Mouse (Mus musculus): ENCODE data around the gene Tuba1c. TPM values are rescaled to one million over a fixed set of nuclear protein-coding genes. Genes with fewer than 3 reads are reported as not detected.

The Tuba1c gene
- 61.5 TPM for polyA plus RNA-seq (2015; fragmentation: Illumina TruSeq; extraction: RNeasy Lipid Tissue Mini Kit (QIAGEN cat#74804); ENCODE audit: insufficient read depth, low replicate concordance)

DNA sequence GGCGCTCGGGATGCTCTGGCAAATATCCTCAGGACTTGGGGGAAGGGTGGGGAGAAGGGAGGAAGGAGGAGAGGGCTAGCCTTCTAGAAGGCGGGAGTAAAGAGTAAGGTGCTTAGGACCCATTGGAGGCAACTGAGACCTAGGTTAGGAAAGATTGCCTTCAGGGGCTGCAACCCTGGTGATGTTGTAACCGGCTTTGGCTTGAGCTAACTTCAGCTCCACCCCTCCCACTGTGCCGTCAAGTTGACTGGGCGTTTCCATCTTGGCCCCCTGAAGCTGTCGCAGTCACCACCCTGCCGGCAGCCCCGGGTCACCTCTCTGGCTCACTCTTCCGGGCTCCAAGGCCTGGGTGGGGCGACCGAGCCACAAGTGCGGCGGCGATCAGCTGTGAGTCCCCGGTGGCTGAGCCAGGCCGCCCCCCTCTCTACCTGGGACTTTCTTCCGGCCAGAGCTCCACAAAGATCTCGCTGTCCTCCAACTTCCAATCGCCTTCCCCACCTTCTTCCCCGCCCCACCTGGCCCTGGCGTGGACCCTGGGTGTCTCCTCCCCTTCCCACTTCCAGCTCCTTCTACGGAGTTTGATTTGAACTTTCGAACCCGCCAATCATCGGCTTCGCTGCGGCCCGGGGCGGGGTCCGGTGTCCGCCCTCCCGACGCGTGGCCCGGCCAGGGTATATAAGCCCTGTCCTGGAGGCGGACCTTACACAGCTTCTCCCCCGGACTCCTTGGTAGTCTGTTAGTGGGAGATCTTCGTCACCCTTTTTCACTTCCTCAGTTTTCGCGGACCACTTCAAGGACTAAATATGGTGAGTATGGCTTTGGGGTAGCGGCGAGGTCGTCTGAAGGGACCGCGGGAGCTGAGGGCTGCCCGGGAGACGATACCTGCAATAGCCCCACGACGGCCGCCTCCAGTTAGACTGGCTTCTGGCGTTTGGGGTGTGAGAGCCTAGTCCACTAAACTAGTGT lies at the start of gene Tuba1c:
TSS of gene Tuba1c (plus strand) at position 273 of the 966 bp plus-strand sequence.

DNA sequence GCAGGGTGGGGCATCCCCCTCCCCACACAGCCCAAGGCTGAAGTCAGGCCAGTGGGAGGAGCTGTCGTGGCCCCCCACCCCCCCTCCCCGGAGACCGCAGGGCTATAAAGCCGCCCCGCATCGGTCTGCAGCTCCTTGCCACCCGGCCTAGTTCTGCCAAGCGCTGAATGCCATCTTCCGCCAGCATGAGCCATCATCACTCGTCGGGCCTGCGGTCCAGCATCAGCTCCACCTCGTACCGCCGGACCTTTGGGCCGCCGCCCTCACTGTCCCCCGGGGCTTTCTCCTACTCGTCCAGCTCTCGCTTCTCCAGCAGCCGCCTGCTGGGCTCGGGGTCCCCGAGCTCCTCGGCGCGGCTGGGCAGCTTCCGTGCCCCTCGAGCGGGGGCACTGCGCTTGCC lies 25.3 kb downstream of the Tuba1c start, which contains the start of gene Prph:
TSS of gene Prph (plus strand) at position 135 of the 400 bp plus-strand sequence.

DNA sequence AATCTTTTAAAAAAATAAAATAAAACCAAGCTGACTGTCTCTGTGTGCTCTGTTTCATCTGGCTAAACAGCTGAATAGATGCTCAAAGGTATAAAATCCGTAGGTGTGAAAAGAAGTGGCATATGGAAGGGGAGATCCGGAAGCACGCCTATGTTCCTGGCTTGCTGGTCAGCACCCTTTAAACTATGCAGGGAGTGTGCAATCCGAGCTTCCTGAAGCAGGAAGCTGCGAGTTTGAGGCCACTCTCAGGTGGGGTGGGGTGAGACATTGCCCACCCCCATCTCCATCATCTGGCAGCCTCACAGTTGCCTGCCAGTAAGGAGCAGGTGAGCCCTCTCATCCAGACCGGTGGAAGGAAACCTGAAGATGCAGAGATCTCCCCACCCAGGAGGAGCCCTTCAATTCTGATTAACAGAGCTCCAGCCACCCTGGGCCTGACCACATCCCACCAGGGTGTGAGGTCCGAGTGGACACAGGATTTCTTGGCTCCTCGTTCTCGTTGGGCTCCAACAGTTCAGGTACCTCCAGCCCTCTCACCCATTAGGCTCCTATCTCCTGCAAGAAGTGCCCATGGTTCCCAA lies 44.4 kb downstream of the Tuba1c start, which contains the start of gene Troap:
TSS of gene Troap (plus strand) at position 557 of the 581 bp plus-strand sequence.

DNA sequence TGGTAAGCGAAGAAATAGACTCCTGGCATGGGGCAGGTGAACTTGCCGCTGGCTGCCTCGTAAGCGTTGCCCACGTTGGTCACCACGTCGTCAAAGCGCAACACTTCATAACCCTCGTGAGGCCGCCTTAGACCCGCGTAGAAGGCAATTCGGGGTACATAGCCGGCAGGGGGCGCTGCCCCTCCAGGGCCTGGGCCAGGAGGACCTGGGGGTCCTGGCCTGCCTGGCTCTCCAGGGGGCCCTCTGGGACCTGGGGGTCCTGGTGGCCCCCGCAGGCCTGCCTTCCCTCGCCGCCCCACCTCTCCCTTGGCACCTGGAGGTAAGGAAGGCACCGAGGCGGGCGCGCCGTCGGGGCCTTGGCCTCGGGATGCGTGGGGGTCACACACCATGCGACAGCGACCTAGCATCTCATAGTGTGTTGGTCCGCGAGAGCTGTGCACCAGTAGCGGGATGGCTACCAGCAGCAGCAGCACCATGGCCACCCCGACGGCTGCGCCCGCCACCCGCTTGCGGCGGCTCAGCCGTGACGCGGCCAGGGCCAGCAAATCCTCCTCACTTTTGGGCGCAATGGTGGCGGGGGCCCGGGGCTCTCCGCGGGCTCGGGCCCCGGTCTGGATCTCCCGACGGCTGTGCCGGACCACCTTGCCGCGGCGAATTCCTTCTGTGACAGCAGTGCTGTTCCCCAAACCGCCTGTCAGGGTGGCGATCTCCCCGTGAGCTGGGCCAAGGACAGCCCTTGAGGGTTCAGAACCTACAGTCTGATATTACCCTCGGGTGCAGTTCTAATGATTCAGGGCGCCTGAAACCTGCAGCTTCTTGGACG lies 57.8 kb downstream of the Tuba1c start, which contains the start of gene C1ql4:
TSS of gene C1ql4 (minus strand) at position 565 of the 823 bp plus-strand sequence.

Other genes with a start within 250 kb of the Tuba1c start
- not detected for gene Wnt1, start 240.0 kb upstream of the Tuba1c start, polyA plus RNA-seq (2015; fragmentation: Illumina TruSeq; extraction: RNeasy Lipid Tissue Mini Kit (QIAGEN cat#74804); ENCODE audit: insufficient read depth, low replicate concordance)
- 0.06 TPM for gene Ddn, start 220.4 kb upstream of the Tuba1c start, polyA plus RNA-seq (2015; fragmentation: Illumina TruSeq; extraction: RNeasy Lipid Tissue Mini Kit (QIAGEN cat#74804); ENCODE audit: insufficient read depth, low replicate concordance)
- 104 TPM for gene Prkag1, start 198.4 kb upstream of the Tuba1c start, polyA plus RNA-seq (2015; fragmentation: Illumina TruSeq; extraction: RNeasy Lipid Tissue Mini Kit (QIAGEN cat#74804); ENCODE audit: insufficient read depth, low replicate concordance)
- 76.8 TPM for gene Kmt2d, start 158.7 kb upstream of the Tuba1c start, polyA plus RNA-seq (2015; fragmentation: Illumina TruSeq; extraction: RNeasy Lipid Tissue Mini Kit (QIAGEN cat#74804); ENCODE audit: insufficient read depth, low replicate concordance)
- gene Rhebl1, start 135.4 kb upstream of the Tuba1c start, polyA plus RNA-seq (2015; fragmentation: Illumina TruSeq; extraction: RNeasy Lipid Tissue Mini Kit (QIAGEN cat#74804); ENCODE audit: insufficient read depth, low replicate concordance): 18.7 TPM
- 0.55 TPM for gene Dhh, start 131.4 kb upstream of the Tuba1c start, polyA plus RNA-seq (2015; fragmentation: Illumina TruSeq; extraction: RNeasy Lipid Tissue Mini Kit (QIAGEN cat#74804); ENCODE audit: insufficient read depth, low replicate concordance)
- gene Lmbr1l, start 111.7 kb upstream of the Tuba1c start, polyA plus RNA-seq (2015; fragmentation: Illumina TruSeq; extraction: RNeasy Lipid Tissue Mini Kit (QIAGEN cat#74804); ENCODE audit: insufficient read depth, low replicate concordance): 64.6 TPM
- 382 TPM for gene Tuba1b, start 95.3 kb upstream of the Tuba1c start, polyA plus RNA-seq (2015; fragmentation: Illumina TruSeq; extraction: RNeasy Lipid Tissue Mini Kit (QIAGEN cat#74804); ENCODE audit: insufficient read depth, low replicate concordance)
- gene Gm49450, start 76.3 kb upstream of the Tuba1c start, polyA plus RNA-seq (2015; fragmentation: Illumina TruSeq; extraction: RNeasy Lipid Tissue Mini Kit (QIAGEN cat#74804); ENCODE audit: insufficient read depth, low replicate concordance): not detected
- 104 TPM for gene Tuba1a, start 76.2 kb upstream of the Tuba1c start, polyA plus RNA-seq (2015; fragmentation: Illumina TruSeq; extraction: RNeasy Lipid Tissue Mini Kit (QIAGEN cat#74804); ENCODE audit: insufficient read depth, low replicate concordance)
- gene Prph, start 25.3 kb downstream of the Tuba1c start, polyA plus RNA-seq (2015; fragmentation: Illumina TruSeq; extraction: RNeasy Lipid Tissue Mini Kit (QIAGEN cat#74804); ENCODE audit: insufficient read depth, low replicate concordance): not detected
- 3.4 TPM for gene Troap, start 44.7 kb downstream of the Tuba1c start, polyA plus RNA-seq (2015; fragmentation: Illumina TruSeq; extraction: RNeasy Lipid Tissue Mini Kit (QIAGEN cat#74804); ENCODE audit: insufficient read depth, low replicate concordance)
- gene C1ql4, start 57.9 kb downstream of the Tuba1c start, polyA plus RNA-seq (2015; fragmentation: Illumina TruSeq; extraction: RNeasy Lipid Tissue Mini Kit (QIAGEN cat#74804); ENCODE audit: insufficient read depth, low replicate concordance): not detected
- 0.86 TPM for gene Dnajc22, start 63.3 kb downstream of the Tuba1c start, polyA plus RNA-seq (2015; fragmentation: Illumina TruSeq; extraction: RNeasy Lipid Tissue Mini Kit (QIAGEN cat#74804); ENCODE audit: insufficient read depth, low replicate concordance)
- gene Spats2, start 96.0 kb downstream of the Tuba1c start, polyA plus RNA-seq (2015; fragmentation: Illumina TruSeq; extraction: RNeasy Lipid Tissue Mini Kit (QIAGEN cat#74804); ENCODE audit: insufficient read depth, low replicate concordance): 5.0 TPM
- 0.64 TPM for gene Kcnh3, start 195.0 kb downstream of the Tuba1c start, polyA plus RNA-seq (2015; fragmentation: Illumina TruSeq; extraction: RNeasy Lipid Tissue Mini Kit (QIAGEN cat#74804); ENCODE audit: insufficient read depth, low replicate concordance)
- gene Mcrs1, start 222.1 kb downstream of the Tuba1c start, polyA plus RNA-seq (2015; fragmentation: Illumina TruSeq; extraction: RNeasy Lipid Tissue Mini Kit (QIAGEN cat#74804); ENCODE audit: insufficient read depth, low replicate concordance): 16.6 TPM

Data from spleen, adult 10 weeks (tissue).